Mouse (Mus musculus) spleen, adult 2 months (tissue): ENCODE measurements at regions not wholly inside any gene's neighbourhood (a gene's known extent, or its start where the extent isn't known, plus 50 kb on each side); places are given as distances from the start of the nearest gene placed in this dataset.

Experiments
- CTCF ChIP-seq: fragments of 200-500 bp; IDR thresholded peaks from 2 replicates; pipeline ENCODE4 v1.5.1; 2011; ENCODE audit warnings: mild to moderate bottlenecking, inconsistent platforms; ENCODE audit not compliant: insufficient read depth, insufficient read length, insufficient replicate concordance; ENCODE audit errors: extremely low read depth
- POLR2A ChIP-seq: fragments of 200-500 bp; IDR thresholded peaks from 2 replicates; pipeline ENCODE4 v1.6.1; 2011; ENCODE audit warnings: low read depth, low read length, inconsistent platforms

DNA sequence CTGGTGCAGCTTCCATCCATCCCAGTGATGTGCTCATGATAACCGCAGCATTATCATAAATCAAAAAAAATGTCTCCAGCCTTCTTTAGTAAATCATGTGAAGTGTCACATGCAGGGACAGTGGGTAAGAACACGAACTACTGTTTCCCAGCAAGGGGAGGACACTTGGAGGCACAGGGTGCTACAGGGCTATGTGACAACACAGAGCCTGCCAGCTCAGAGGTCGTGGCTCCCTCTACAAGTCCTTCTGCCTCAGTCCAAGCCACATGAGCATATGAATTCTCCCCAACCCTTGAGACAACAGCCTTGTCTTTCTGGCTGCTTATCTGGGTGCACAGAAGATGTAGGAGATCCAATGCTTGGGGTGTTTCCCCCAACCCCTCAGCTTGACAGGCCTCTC lies 93.7 kb upstream of the Atp6ap2 start:
- no peak for TF ChIP-seq POLR2A
- TF ChIP-seq CTCF, result no peak
